Mouse (Mus musculus): Measurements from ENCODE around the gene Usp42.

Usp42 gene

GRCm38 (mm10) chr5:143732180-143732891, at the start of gene Usp42:
Gene Usp42, minus strand, starts transcription at chr5:143732280.
- DNase-seq (ENCODE audit: low spot score in 2 of 2), result peak; percentile 87 to 96

GRCm38 (mm10) chr5:143760508-143760907, 28.4 kb upstream of the Usp42 start:
- DNase-seq (ENCODE audit: low spot score in 2 of 2), result no peak

- DNase-seq (ENCODE audit: low spot score in 2 of 2), result no peak
Measured at GRCm38 (mm10) chr5:143759554-143759953, 27.5 kb upstream of the Usp42 start.

GRCm38 (mm10) chr5:143757755-143758443, 25.8 kb upstream of the Usp42 start:
- DNase-seq (ENCODE audit: low spot score in 2 of 2), result peak; percentile 73 to 87

GRCm38 (mm10) chr5:143755529-143756141, 23.6 kb upstream of the Usp42 start:
- no peak for DNase-seq (ENCODE audit: low spot score in 2 of 2)

GRCm38 (mm10) chr5:143749630-143750208, 17.6 kb upstream of the Usp42 start:
- no peak for DNase-seq (ENCODE audit: low spot score in 2 of 2)

- DNase-seq (ENCODE audit: low spot score in 2 of 2), result peak in 1 of 2 experiments; percentile 13
Measured at GRCm38 (mm10) chr5:143731483-143732112, 482 bp downstream of the Usp42 start.

- DNase-seq (ENCODE audit: low spot score in 2 of 2), result no peak
Measured at GRCm38 (mm10) chr5:143730915-143731314, 1.2 kb downstream of the Usp42 start.

GRCm38 (mm10) chr5:143721962-143722361, 10.1 kb downstream of the Usp42 start:
- DNase-seq (ENCODE audit: low spot score in 2 of 2), result no peak

- no peak for DNase-seq (ENCODE audit: low spot score in 2 of 2)
Measured at GRCm38 (mm10) chr5:143712011-143712800, 19.9 kb downstream of the Usp42 start.

- DNase-seq (ENCODE audit: low spot score in 2 of 2), result peak; percentile 33 to 58
Measured at GRCm38 (mm10) chr5:143711326-143711725, 20.8 kb downstream of the Usp42 start.

GRCm38 (mm10) chr5:143706822-143707200, 25.3 kb downstream of the Usp42 start:
- DNase-seq (ENCODE audit: low spot score in 2 of 2), result no peak

GRCm38 (mm10) chr5:143706030-143706821, 25.9 kb downstream of the Usp42 start:
- no peak for DNase-seq (ENCODE audit: low spot score in 2 of 2)

GRCm38 (mm10) chr5:143705659-143705982, 26.5 kb downstream of the Usp42 start:
- no peak for DNase-seq (ENCODE audit: low spot score in 2 of 2)

- DNase-seq (ENCODE audit: low spot score in 2 of 2), result no peak
Measured at GRCm38 (mm10) chr5:143704875-143705658, 27.0 kb downstream of the Usp42 start.

GRCm38 (mm10) chr5:143701074-143701473, 31.0 kb downstream of the Usp42 start:
- no peak for DNase-seq (ENCODE audit: low spot score in 2 of 2)

- DNase-seq (ENCODE audit: low spot score in 2 of 2), result no peak
Measured at GRCm38 (mm10) chr5:143700247-143700646, 31.8 kb downstream of the Usp42 start.

GRCm38 (mm10) chr5:143698454-143698853, 33.6 kb downstream of the Usp42 start:
- DNase-seq (ENCODE audit: low spot score in 2 of 2), result no peak

- peak in 1 of 2 experiments; percentile 34 for DNase-seq (ENCODE audit: low spot score in 2 of 2)
Measured at GRCm38 (mm10) chr5:143696323-143696722, 35.8 kb downstream of the Usp42 start.

- no peak for DNase-seq (ENCODE audit: low spot score in 2 of 2)
Measured at GRCm38 (mm10) chr5:143690926-143691325, 41.2 kb downstream of the Usp42 start.

Data from urinary bladder, postnatal 36 days (tissue).